Mouse (Mus musculus) CD4-positive helper T cell, adult 2 months (primary cell): ENCODE measurements around the gene Grhl3.

Source experiments
- DNase-seq: peaks from one replicate; pipeline ENCODE4 v3.0.0-alpha.2; 2012; ENCODE audit warnings: low read depth, missing footprints, low spot score

Grhl3 gene

DNA sequence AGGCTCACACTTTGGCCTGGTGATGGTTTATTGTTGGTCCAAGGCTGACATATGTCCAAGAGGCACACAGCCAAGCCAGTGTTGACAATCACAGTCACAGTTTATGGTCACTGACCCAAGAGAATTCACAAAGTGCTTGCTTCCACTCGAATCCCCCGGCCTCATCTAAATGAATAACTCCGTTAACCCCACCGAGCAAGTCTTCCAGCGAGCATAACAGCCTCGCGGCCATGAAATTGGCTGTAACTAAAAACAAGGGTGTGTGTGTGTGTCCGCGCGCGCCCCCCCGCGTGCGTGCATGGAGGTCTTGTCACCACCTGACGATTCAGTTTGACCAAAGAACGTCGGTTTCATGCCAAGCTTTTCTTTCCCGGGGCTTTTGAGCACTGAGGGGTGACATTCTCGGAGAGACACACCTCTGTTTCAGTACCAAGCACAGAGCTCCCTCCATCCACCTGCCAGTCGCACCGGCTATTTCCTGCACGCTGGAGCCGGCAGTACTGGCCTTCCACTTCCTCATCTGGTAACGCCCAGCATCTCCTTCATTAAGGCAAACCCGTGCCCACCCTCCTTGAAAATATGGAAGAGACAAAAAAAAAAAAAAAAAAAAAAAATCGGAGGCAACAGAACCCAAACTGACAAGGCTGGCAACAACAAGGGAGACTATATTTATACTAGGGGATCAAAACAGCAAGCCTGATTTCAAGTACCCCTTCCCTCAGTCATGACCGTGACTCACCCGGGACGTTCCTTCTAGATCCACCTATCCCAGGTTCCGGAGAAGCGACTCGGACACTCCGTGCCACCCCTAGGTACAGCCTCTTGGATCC is 79.5 kb downstream of the Grhl3 start:
- no peak for DNase-seq

DNA sequence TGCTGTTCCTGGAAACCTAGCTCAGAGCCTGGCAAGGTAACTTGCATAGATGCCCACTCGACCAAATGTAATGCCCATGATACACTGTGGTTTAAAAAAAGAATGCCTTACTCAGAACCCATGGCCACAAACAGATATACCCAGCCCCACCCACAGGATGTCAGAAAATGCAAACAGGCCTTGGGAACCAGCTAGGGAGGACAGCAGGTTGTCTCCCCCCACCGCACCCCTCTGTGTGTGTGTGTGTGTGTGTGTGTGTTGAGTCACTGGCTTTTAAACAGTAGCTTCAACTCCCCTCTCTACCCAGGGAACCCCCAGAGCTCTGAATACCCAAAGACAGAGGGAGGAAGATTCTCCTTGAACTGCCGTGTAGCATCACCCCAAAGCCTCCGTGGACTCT is 80.2 kb downstream of the Grhl3 start:
- peak; percentile 54 for DNase-seq
